Mouse (Mus musculus) brain, embryonic 18.5 days (tissue): Measurements from ENCODE around the gene Sh3bgrl2.
A peak's percentile ranks its signal among the peaks of the same experiment; 100 is the strongest.

Experiments used
- DNase-seq: peaks from one replicate; pipeline ENCODE4 v3.0.0-alpha.2; 2012; ENCODE audit warnings: low read depth, low spot score

The Sh3bgrl2 gene

GRCm38 (mm10) chr9:83589680-83590467, 41.7 kb downstream of the Sh3bgrl2 start:
- no peak for DNase-seq

- DNase-seq = no peak
These were observed 43.8 kb downstream of the Sh3bgrl2 start for GRCm38 (mm10) chr9:83591848-83592456.

- no peak for DNase-seq
These were observed 45.7 kb downstream of the Sh3bgrl2 start for GRCm38 (mm10) chr9:83593811-83594210.

GRCm38 (mm10) chr9:83596132-83596531, 48.0 kb downstream of the Sh3bgrl2 start:
- DNase-seq = no peak

- DNase-seq = no peak
These were observed 48.7 kb downstream of the Sh3bgrl2 start for GRCm38 (mm10) chr9:83596646-83597481.

GRCm38 (mm10) chr9:83598047-83598446, 49.9 kb downstream of the Sh3bgrl2 start:
- no peak for DNase-seq

- no peak for DNase-seq
These were observed 51.4 kb downstream of the Sh3bgrl2 start for GRCm38 (mm10) chr9:83599505-83599904.

- DNase-seq = no peak
These were observed 52.3 kb downstream of the Sh3bgrl2 start for GRCm38 (mm10) chr9:83600286-83601048.

- DNase-seq = no peak
These were observed 54.1 kb downstream of the Sh3bgrl2 start for GRCm38 (mm10) chr9:83602176-83602770.

GRCm38 (mm10) chr9:83603159-83603558, 55.0 kb downstream of the Sh3bgrl2 start:
- DNase-seq = no peak

- no peak for DNase-seq
These were observed 57.9 kb downstream of the Sh3bgrl2 start for GRCm38 (mm10) chr9:83605886-83606640.

GRCm38 (mm10) chr9:83608135-83608534, 60.0 kb downstream of the Sh3bgrl2 start:
- DNase-seq = no peak

GRCm38 (mm10) chr9:83609422-83610297, 61.5 kb downstream of the Sh3bgrl2 start:
- DNase-seq = peak; percentile 81

- DNase-seq = no peak
These were observed 67.9 kb downstream of the Sh3bgrl2 start for GRCm38 (mm10) chr9:83615912-83616585.

GRCm38 (mm10) chr9:83616586-83617081, 68.5 kb downstream of the Sh3bgrl2 start:
- DNase-seq = no peak

GRCm38 (mm10) chr9:83623455-83623854, 75.3 kb downstream of the Sh3bgrl2 start:
- no peak for DNase-seq

GRCm38 (mm10) chr9:83624193-83624592, 76.1 kb downstream of the Sh3bgrl2 start:
- no peak for DNase-seq

- no peak for DNase-seq
These were observed 77.0 kb downstream of the Sh3bgrl2 start for GRCm38 (mm10) chr9:83625085-83625484.
